Mouse (Mus musculus) midbrain, postnatal 0 days (tissue): ENCODE measurements around the gene Irf2bpl. TPM values are rescaled to one million over a fixed set of nuclear protein-coding genes. Genes with fewer than 3 reads are reported as not detected.

Source experiments
- ATAC-seq: fragments of 200-750 bp; cut with Nextera tagmentation; 2 replicates; pipeline ENCODE4 v1.8.0; 2017; ENCODE audit warnings: moderate number of reproducible peaks, mild to moderate bottlenecking, moderate TSS enrichment, moderate library complexity; ENCODE audit not compliant: low FRiP score
- DNase-seq: peaks from one replicate; pipeline ENCODE4 v3.0.0-alpha.2; 2015; ENCODE audit warnings: low spot score
- H3K27ac ChIP-seq: fragments of 300-500 bp; sonication (generic); 2 replicates; pipeline ENCODE4 v1.5.1; 2014; ENCODE audit warnings: low read depth, mild to moderate bottlenecking, low read length, mixed read lengths
- H3K27me3 ChIP-seq: fragments of 300-500 bp; sonication (generic); 2 replicates; pipeline ENCODE4 v1.6.1; 2014; ENCODE audit warnings: low read length, control low read depth, mixed read lengths; ENCODE audit not compliant: insufficient read depth
- H3K36me3 ChIP-seq: fragments of 300-500 bp; sonication (generic); 2 replicates; pipeline ENCODE4 v1.6.1; 2014; ENCODE audit warnings: low read length, control low read depth, mixed read lengths; ENCODE audit not compliant: insufficient read depth
- H3K4me1 ChIP-seq: fragments of 300-500 bp; sonication (generic); 2 replicates; pipeline ENCODE4 v1.6.1; 2014; ENCODE audit warnings: mild to moderate bottlenecking, control low read depth, antibody characterized with exemption, low read length, mixed read lengths; ENCODE audit not compliant: insufficient read depth
- H3K4me2 ChIP-seq: fragments of 300-500 bp; sonication (generic); 2 replicates; pipeline ENCODE4 v1.6.1; 2014; ENCODE audit warnings: low read depth, mild to moderate bottlenecking, low read length, mixed read lengths; ENCODE audit not compliant: poor library complexity, severe bottlenecking
- H3K4me3 ChIP-seq: fragments of 300-500 bp; sonication (generic); 2 replicates; pipeline ENCODE4 v1.5.1; 2014; ENCODE audit warnings: low read depth, mild to moderate bottlenecking, low read length, moderate library complexity
- H3K9ac ChIP-seq: fragments of 300-500 bp; sonication (generic); replicated peaks from 2 replicates; pipeline ENCODE4 v1.6.1; 2014; ENCODE audit warnings: mild to moderate bottlenecking, low read length, moderate library complexity, mixed read lengths; ENCODE audit not compliant: poor library complexity, severe bottlenecking
- H3K9me3 ChIP-seq: fragments of 300-500 bp; sonication (generic); 2 replicates; pipeline ENCODE4 v1.6.1; 2016; ENCODE audit warnings: low read length, control low read depth
- CTCF ChIP-seq: IDR thresholded peaks from 2 replicates; pipeline ENCODE4 v1.5.1; 2016; ENCODE audit warnings: antibody characterized with exemption, mild to moderate bottlenecking
- WGBS: fragments of 180-500 bp; shearing (Covaris S2); extraction: QIAGEN DNeasy Blood & Tissue Kit; methylation state at CpG from one replicate; pipeline ENCODE4 v1.1.7; 2014; 5-methylcytosine and 5-hydroxymethylcytosine counted together
- polyA plus RNA-seq: library from polyadenylated mRNA; unstranded; fragments of >200 nt; fragmentation: Nextera tagmentation; extraction: Ambion mirVana; gene quantifications from 2 replicates; pipeline ENCODE4 v1.2.1, GENCODE M21; 2015
- total RNA-seq: library from RNA; depleted of rRNA; stranded (reverse); fragments of >200 nt; gene quantifications from 2 replicates; pipeline ENCODE4 v1.2.3, GENCODE M21; 2014

Gene Irf2bpl
- total and polyA plus RNA-seq, 2 experiments from 2014 or later, result 86.2 to 191 TPM

DNA sequence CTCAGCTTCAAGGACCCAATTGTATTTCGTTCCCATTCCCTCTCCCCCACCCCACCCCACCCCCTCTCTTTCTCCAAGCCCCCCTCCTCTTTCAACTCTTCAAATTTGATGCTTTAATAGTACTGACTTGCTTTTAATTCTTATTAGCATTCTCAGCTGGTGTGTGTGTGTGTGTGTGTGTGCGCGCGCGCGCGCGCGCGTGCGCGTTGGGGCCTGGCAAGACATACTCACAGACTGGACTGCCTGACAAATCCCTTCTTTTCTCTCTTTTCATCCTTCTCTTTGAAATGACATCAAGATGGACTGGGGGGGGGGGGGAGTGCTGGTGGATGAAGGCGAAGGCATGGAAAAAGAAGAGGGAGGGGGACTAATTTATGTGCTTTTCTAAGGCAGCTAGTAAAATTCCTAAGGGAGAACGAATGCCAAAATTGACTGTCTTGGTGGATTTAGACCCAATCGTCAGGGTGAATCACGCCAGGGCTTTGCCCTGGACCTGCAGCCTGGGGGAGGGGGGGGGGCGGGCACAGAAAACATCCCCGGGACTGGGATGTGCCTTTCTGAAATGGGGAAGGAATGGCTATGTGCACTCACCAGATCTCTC lies 8.2 kb upstream of the Irf2bpl start:
- Histone ChIP-seq H3K4me2 (peak overlapping the region; percentile 44), H3K4me3 (no peak overlapping the region), H3K9ac (peak overlapping the region; percentile 44; the same call in 1 of the 2 replicates), H3K9me3 (no peaks in the 10 kb centered on the region), H3K27ac (peak overlapping the region; percentile 95), H3K4me1 (peaks cover 68% of the 10 kb centered on the region), H3K36me3 (no peaks in the 10 kb centered on the region), H3K27me3 (no peaks in the 10 kb centered on the region)
- ATAC-seq (no peak), DNase-seq (peak; percentile 74)
- no peak for TF ChIP-seq CTCF
- 6% methylated on average over 18 of the region's 18 CpGs for WGBS

DNA sequence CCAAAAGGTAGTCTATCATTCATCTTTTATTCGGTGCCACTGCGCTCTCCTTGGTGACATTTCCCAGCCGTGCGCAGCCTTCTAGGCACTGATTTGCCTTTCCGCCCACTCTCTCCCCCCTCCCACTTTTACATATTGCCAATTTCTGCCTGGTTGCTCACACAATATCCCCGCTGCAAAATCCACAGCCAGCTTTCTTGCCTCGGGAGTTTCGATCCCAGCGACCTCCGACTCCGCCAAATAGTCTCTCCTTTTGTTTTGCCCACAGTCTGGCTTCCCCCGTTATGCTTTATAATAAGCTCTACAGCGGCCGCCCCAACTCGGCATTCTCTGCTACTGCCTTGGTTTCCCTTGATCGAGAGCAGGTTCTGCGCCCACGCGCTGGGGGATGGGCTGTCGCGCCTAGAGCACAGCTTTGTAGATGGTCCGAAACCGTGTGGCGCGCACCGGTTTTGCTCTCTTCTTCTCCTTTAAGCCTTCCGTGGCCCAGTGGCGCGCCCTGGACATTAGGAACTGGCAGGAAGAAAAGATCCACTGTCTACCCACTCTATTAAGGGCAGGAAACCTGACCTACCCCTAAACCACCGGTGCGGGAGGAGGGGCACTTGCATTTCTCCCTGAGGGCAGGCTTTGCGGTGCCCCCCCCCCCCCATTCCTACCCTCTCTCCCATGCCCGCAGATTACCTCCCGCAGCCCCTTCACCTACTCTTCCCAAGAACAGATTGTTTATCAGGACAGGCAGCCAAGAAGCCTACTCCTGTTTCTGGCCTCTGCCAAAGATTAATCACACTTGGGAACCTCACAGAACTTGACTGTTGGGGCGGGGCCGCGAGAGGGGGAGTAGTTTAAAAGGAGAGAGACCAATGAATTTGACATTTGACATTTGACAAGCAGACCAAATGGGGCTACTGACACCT lies 7.4 kb upstream of the Irf2bpl start:
- no peaks in the 10 kb centered on the region for H3K27me3 ChIP-seq
- H3K27ac ChIP-seq, result peak overlapping the region; percentile 95
- DNase-seq (peak; percentile 89), ATAC-seq (no peak)
- H3K9me3 ChIP-seq, result no peaks in the 10 kb centered on the region
- peaks cover 61% of the 10 kb centered on the region for H3K4me1 ChIP-seq
- TF ChIP-seq CTCF, result no peak
- peak overlapping the region; percentile 44 for H3K4me2 ChIP-seq
- H3K36me3 ChIP-seq, result no peaks in the 10 kb centered on the region
- H3K9ac ChIP-seq, result peak overlapping the region; percentile 48
- under 1% methylated on average over 35 of the region's 37 CpGs for WGBS
- H3K4me3 ChIP-seq, result peak overlapping the region; percentile 25; the same call in 1 of the 2 replicates

DNA sequence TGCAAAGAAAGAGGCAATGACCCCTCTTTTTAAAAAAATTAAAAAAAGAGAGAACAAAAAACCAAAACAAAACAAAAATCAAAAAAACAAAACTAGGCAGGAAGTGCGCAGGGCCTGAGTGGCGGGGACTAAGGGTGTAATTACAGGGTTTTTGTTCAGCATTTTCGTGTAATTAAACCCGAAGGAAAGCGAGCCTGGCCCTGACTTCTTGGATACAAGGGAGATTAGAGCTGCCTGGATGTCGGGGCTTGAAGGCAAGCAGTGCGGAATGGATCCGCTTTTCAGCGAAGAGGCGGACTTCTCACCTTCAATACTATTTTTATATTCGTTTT lies 6.8 kb upstream of the Irf2bpl start:
- Histone ChIP-seq H3K4me1 (peaks cover 59% of the 10 kb centered on the region), H3K9ac (peak overlapping the region; percentile 48), H3K27ac (peak overlapping the region; percentile 95), H3K9me3 (no peaks in the 10 kb centered on the region), H3K4me3 (0 out of 2 replicates have a peak overlapping the region, but pooled peaks have one; percentile 25), H3K27me3 (no peaks in the 10 kb centered on the region), H3K4me2 (peak overlapping the region; percentile 44), H3K36me3 (no peaks in the 10 kb centered on the region)
- 5% methylated on average over 11 of the region's 11 CpGs for WGBS
- TF ChIP-seq CTCF, result no peak
- ATAC-seq (no peak), DNase-seq (no peak)

DNA sequence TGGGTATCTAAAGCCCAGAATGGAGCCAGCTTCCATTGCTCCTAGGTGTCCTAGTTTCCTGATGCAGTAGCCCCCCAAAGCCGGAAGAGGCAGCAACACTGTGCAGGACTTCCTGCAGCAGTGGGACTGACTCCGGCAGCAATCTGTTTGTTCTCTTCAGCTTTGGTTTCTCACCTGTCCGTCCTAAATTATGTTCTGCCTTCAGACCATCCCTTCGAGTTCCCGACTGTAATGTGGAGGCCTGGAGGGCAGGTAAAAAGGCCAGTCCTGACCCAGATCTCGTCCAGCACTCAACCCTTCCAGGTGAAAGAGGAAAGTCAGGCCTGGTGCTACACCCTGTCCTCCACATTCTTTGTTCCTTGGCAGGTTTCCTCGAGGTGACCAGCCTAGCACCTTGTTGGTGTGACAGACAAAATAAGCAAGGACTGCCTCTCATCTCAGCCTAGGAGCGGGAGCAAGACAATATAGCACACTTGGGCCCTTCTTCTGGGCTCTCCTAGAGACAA lies 6.3 kb upstream of the Irf2bpl start:
- ATAC-seq (no peak), DNase-seq (peak; percentile 79)
- no peaks in the 10 kb centered on the region for H3K36me3 ChIP-seq
- no peaks in the 10 kb centered on the region for H3K27me3 ChIP-seq
- no peaks in the 10 kb centered on the region for H3K9me3 ChIP-seq
- 0 out of 2 replicates have a peak overlapping the region, but pooled peaks have one; percentile 42 for H3K9ac ChIP-seq
- H3K4me3 ChIP-seq, result no peak overlapping the region
- peaks cover 57% of the 10 kb centered on the region for H3K4me1 ChIP-seq
- peak overlapping the region; percentile 95 for H3K27ac ChIP-seq
- H3K4me2 ChIP-seq, result peak overlapping the region; percentile 26; the same call in 1 of the 2 replicates
- peak; percentile 71 for TF ChIP-seq CTCF
- WGBS, result 14% methylated on average over 8 of the region's 8 CpGs

DNA sequence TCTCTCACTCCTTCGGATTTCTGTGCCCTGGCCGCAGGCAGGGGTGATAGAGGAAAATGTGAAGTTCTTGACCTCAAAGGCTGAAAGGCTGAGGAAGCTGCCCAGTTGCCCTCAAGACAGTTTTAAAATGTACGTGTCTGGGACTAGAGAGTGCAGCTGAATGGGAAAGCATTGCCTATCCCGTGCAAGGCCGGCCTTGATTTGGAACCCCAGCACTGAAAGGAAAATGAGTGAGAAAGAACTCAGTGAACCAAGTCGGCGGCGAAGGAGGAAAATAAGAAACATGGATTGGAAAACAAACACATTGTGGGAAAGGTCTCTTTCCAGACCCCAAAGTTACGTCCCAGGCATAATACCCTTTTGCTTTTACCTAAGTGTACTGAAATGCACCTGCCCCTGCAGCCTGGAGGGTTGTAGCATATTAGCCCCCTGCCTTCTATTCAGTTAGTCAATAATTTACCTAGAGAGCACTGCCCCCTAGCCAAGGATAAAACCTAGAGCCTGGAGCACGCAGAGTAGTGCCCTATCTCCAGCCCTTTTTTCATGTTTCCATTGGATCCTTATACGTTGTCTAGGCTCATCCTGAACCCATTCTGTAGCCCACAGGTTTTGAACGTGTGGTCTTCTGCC lies 5.6 kb upstream of the Irf2bpl start:
- Histone ChIP-seq H3K4me2 (no peak overlapping the region), H3K4me3 (no peak overlapping the region), H3K9ac (no peak overlapping the region), H3K9me3 (no peaks in the 10 kb centered on the region), H3K27me3 (no peaks in the 10 kb centered on the region), H3K4me1 (peaks cover 58% of the 10 kb centered on the region), H3K36me3 (no peaks in the 10 kb centered on the region), H3K27ac (peak overlapping the region; percentile 95)
- no peak for TF ChIP-seq CTCF
- 44% methylated on average over 12 of the region's 12 CpGs for WGBS
- DNase-seq (no peak), ATAC-seq (no peak)
